Mouse (Mus musculus) gonadal fat pad, adult 2 months (tissue): ENCODE measurements around the gene Lonrf2. TPM values are rescaled to one million over a fixed set of nuclear protein-coding genes. Genes with fewer than 3 reads are reported as not detected.
A peak's percentile ranks its signal among the peaks of the same experiment; 100 is the strongest.

Experiments used
- DNase-seq: peaks from one replicate; pipeline ENCODE4 v3.0.0-alpha.2; 2012; ENCODE audit warnings: low read depth
- polyA plus RNA-seq: library from polyadenylated mRNA; depleted of rRNA; stranded (reverse); fragments of >200 nt; gene quantifications from 2 replicates; pipeline ENCODE4 v1.2.3, GENCODE M21; 2012; rRNA removed

The Lonrf2 gene
- polyA plus RNA-seq = 1.3 and 1.5 TPM in 2 replicates

DNA sequence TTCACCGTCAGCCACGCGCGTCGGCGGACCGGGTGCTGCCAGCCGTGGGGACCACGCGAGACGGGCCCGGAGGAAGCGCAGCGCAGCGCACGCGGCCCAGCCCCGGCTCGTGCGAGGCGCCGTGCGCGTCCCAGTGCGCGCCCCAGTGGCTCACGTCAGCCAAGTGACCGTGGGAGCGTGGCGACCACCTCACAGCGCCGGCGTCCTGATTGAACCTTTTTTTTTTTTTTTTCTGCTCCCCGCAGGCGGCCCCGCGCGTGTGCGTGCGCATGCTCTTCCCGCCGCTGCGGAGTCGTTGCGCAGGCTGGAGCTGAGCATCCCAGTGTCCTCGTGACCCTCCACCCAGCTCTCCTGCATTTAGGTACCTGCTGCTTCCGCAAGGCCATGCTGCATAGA lies at the start of gene Lonrf2:
TSS of gene Lonrf2 (minus strand) at position 235 of the 396 bp plus-strand sequence.
- no peak for DNase-seq

DNA sequence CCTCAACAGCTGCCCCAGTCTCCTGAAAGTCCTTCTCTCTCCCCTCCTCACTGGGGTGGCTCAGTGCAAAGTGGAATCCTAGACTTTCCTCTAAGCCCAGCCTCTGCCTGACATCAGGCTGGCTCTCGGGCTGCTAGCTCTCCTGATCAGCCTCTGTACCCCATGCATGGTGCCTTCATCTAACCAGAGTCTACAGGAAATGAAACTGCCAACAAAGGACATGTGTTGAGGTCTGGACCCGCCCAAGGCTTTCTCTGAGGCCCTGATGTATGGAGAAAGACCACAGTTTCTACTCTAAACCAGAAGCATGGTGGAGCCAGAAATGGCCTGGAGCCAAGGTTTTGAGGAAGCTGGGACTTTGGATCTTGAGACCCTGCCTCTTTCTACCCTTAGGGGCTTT lies 49.4 kb upstream of the Lonrf2 start:
- DNase-seq = no peak

DNA sequence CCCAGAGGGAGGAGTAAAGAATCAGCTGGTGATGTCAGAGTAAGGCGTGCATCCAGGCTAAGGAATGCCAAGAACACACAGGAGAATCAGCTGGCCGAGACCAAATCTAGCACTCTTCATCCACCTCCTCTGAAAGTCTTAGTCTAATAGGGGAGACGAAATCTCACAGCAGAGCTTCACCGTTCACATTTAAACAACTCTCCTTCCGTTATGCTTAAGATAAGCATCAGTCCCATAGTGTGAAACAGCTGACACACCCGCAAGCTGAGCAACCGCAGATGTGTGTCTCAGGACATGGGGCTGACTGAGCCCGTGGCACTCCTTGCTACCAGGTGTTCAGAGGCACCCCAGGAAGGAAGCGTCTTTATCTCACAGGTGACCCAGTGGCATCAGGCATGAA lies 47.3 kb upstream of the Lonrf2 start:
- no peak for DNase-seq

DNA sequence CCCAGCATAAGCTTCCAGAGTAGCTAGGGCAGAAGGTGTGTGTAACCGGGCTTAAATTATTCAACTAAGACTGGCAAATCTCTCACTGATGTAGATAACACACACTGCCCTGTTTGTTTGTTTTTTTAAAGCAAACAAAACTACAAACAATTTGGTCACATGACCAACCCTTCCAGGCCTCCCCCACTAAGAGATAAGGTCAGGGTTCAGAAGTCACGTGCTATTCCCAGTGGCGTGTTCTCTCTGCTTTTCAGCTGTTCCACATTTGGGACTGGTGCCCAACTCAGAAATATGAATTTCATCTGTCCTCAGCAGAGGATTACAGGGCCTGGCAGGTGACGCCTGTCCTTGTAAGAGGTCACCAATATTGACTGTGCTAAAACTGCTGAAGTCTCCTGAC lies 46.2 kb upstream of the Lonrf2 start:
- DNase-seq = no peak

DNA sequence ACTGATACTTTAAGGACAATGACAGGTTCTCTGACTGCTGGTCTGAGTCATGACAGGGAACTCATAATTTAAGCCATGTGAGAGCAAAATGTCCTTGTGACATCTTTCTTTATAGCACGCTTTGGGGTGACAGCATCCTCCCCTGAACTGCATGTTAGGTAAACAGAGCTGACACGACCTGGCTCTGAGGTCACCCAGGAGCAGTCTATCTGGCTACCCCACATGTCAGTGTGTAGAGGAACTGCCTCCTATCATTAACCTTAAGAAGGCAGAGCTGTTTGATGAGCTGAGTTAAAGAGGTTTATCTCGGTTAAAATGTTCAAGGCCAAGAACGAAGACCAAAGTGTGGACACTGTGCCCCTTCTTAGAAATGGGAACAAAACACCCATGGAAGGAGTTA lies 44.9 kb upstream of the Lonrf2 start:
- no peak for DNase-seq

DNA sequence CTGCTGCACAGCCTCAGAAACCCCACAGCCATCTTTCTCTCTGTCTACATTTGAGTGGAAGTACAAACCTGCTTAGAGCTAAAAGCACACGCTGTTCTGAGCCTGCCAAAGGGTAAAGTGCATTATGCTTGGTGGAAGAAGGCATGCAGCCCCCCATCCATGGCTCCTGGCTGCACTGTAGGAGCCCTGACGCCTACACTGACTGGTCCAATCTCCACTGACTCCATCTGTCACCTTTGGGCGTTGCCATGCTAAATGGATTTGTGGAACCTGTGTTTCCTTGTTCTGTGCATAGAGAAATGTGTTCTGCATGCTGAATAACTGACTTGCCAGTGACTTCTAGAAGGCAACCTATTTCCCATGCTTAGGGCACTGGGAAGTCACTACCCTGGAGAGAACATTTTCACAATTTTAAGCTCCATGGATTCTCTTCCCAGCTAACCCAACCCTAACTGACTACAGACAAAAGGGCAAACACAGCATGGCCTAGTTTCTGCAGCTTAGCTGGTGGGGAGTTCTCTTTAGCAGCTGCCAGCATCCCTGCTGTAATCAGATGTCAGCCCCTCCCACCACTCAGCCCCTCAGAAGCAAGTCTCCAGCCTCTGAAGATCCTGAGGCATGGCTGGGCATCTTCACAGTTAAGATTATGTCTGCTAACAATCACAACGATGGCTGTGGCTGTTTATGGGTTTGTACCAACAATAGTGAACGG lies 40.3 kb upstream of the Lonrf2 start:
- no peak for DNase-seq

DNA sequence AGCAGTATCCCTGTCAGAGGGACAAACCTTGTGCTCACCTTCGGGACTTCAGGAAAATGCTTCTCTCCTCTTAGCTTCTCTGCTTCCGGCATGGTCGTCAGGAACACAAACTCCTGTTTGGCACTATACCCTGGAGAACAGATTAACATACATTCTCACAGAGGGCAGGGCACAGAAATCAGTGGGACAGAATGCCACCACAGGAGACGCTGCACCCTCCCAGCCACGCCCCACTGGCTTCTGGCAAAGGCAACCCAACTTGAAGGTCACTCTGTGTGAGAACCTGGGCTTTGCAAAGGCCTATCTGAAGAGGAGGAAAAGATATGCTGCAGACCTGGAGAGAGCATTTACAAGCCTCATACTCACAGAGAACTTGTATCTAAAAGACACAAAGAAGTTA lies 37.4 kb upstream of the Lonrf2 start:
- no peak for DNase-seq

DNA sequence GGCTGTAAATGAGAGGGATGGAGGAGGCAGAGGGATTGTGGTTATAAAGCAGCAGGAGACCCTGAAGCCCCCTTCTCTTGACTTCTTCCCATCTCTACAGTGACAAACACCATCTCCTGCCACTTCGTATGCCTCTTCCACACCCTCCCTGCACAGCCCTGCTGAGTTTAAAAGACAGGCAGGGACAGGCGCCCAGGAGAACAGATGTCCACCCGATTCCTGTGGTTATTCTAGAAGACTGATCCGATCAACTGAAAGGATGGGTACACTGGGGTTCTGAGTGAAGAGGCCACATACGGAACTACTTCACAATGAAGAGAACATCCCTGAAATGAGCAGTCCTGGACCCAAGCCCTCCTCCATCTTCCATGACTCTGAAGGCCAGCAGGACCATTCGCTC lies 35.3 kb upstream of the Lonrf2 start:
- DNase-seq = no peak

DNA sequence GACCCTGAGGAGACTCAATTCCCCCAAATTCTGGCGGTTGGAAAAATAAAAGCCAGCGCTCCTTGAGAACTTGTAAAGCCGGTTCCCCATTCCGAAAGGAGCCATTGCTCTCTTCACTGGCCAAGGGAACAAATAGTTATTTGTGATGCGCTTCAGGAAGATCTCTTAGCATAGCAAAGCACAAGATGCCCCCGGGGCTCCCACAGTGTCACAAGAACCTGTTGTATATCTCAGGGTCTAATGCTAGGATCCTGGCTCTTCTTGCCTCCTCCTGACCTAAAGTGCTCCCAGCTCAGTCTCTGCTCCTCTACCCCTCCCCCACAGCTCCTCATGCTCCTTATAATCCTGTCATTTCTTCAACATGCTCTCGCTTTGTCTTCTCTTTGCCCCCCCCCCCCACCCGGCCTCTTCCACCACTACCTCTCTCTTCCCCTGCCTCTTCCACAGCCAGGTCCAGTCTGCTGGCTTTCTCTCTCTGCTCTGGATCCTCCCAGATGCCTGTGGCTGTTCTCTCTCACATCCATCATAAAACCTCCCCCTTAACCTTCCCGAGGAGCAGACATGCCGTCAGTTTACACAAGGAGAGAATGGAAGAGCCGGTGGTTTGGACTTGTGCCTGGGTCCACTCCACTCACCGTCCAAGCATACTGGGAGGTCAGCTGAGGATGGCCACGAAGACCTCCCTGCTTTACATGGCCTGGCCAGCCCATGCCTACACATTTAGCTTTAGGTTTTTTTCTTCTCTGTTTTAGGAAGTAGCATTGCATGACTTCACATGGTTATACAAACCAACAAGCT lies 33.1 kb upstream of the Lonrf2 start:
- DNase-seq = no peak

DNA sequence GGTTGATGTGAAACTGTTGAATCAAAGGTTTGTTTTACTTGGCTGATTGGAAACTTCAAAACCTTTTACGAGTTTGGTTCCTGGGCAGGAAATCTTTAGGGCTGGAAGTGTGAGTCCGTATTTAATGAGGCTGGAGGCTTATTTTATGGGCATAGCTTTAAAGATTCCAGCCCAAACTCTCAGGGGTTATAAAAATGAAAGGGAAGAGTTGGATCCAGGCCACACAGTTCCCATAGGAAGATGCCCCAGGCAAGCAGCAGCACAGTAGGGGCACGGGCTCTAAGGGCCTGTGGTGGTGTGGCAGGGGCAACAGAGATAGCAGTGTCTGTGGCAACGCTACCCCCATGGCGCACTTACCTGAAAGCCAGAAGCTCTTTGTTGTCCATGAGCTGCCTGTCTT lies 29.7 kb upstream of the Lonrf2 start:
- no peak for DNase-seq

DNA sequence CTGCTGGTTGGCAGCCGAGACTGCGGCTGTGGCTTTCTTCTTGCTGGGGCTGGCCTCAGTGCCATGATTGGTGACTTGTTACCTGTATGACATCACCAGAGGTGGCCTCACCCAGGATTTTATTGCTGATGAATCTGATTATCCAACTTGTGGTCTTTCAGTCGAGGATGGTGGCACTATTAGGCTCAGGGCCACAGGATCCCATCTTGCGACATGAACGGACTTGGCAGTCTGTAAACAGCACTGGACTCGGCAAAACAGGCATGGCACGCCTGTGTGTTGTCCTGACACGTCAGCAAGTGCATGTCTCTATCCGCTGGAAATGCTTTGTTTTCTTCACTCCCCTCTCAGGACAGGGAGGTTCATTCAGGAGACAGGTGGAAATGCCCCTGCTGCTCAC lies 27.8 kb upstream of the Lonrf2 start:
- peak; percentile 38 for DNase-seq

DNA sequence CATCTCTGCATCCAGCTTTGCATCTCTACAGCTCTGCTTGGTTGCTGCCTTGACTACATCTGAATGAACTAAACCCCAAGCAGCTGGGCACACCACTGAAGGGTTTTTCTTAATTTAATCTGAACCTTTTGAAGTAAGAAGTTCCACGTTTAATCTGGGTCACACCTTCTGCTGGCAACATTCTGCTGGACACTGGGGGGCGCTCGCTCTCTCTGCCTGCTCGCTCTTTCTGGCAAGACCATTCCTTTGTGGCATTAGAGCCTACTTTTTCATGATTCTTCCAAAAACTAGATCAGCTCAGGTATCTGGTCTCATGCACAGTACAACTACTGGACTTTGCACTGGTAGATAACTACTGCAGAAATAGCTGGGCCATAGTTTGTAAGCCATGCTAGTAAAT lies 25.7 kb upstream of the Lonrf2 start:
- DNase-seq = no peak

DNA sequence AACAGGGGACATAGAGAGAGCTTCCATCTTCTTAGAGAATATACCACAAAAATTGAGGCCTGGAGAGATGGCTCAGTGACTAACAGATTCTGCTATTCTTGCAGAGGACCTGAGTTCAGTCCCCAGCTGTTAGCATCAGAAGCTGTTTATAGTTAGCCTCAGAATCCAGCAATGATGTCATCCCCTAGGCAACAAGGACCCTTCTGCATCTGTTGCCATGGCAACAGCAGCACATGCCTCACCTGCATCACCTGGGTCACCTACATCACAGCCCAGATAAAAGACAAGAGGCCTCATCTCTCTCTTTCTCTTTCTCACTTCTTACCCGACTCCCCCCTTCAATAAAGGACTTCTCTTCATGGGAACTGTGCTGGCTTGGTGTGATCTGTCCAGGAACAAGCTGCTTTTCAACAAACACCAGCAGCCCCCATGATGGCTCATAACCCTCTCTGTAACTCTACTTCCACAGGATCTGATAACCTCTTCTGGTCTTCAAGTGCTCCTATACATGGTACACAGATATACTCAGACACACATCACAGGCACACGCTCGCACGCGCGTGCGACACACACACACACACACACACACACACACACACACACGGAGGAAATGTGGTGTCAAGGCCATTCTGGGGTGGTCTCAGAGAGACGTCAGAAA lies 24.5 kb upstream of the Lonrf2 start:
- DNase-seq = no peak

DNA sequence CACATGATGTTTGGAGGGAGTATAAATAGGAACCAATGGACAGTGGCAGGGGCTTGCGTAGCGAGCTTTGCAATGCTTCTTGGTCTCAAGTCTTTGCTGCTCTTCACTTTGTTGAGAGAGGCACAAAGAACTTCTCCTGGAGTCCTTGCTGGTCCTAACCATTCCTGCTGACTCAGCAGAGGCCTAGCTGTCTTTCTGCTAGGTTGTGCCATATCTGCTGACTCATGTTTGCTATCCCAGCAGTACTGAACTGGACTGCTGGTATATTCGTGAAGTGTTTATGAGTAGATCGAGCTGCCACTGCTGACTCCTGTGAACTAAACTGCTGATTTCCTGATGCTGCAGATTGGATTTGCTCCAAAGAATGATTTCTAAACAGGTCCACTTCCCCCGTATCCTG lies 23.7 kb upstream of the Lonrf2 start:
- DNase-seq = no peak

DNA sequence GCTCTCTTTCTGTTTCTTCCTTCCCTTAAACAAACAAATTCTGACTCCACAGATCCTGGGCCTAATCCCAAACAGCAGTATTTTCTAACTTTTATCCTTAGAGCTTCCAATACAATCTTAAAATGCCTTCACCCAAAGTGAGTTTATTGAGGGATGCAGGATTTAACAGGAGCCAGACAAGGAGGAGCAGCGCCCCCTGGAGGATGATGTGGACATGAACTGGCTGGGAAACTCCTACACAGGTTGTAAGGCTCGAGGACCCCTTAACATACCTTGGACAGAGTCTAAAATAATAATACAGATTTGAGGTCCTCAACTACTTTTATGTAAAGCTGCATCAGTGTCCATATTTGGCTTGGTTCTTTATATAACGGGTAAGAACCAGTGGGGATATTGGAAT lies 19.7 kb upstream of the Lonrf2 start:
- DNase-seq = no peak

DNA sequence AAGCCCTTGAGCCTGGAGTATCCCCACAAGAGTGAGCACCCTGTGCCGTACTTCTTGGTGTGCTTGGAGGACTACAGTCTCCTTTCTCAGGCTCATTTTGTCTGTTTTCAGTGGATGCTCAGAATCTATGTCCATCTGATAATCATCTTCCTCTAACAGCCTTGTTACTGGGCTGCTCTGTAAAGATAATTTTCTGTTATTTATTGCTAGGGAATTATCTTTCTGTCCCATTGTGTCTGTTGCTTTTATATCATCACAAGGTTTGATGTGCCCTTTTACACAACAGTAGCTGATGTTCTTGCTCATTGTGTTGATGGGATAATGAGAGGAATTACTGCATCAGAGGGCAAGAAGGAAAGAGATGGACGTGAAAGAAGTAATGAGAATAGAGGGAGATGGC lies 15.7 kb upstream of the Lonrf2 start:
- DNase-seq = no peak

DNA sequence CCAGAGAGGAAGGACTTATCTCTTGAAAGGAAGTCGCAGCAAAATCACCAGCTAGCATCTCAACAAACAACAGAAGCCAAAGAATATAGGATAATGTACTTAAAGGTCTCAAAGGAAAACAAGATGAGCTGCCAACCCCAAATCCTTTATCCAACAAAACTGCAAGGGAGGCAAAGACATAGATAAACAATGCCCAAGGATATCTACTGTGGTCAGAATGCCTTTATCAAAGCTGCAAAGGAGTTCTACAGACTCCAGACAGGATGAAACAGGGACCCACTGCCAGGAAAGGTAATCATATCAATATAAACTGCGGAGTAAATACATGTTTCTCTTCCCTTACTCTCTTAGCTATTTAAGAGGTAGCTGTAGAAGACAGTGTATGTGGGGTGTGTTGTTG lies 14.1 kb upstream of the Lonrf2 start:
- DNase-seq = no peak

DNA sequence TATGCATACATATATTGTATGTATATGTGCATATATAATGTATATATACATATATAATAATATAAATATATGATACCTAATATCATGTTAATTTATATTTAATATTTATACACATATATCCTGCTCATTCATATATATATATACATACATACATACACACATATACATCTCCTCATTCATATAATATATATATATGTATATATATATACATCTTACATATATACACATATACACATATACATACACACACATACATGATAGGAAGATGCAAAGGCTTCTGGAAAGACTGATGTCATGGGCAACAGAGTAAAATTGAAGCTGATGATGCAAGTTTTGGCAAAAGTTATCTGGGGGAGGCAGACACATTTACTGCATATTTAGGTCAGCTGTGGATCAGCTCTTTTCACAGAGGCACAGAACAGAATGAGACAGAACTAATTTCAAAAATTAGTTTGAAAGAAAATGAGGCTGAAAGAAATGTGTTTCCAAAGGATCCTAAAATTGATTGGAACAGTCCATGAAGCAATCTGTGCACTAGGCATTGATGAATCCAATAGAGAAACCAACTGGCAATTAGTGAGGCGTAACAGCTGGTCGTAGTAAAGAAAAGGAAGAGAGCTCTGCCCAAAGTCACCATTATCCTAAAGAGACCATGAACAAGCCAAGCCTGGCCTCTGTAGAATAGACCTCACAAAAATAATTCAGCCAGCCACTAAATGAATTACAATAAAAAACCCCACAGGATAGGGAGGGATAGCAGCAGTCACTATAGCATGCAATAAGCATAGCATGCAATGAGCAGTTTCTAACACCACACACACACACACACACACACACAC lies 12.2 kb upstream of the Lonrf2 start:
- no peak for DNase-seq

DNA sequence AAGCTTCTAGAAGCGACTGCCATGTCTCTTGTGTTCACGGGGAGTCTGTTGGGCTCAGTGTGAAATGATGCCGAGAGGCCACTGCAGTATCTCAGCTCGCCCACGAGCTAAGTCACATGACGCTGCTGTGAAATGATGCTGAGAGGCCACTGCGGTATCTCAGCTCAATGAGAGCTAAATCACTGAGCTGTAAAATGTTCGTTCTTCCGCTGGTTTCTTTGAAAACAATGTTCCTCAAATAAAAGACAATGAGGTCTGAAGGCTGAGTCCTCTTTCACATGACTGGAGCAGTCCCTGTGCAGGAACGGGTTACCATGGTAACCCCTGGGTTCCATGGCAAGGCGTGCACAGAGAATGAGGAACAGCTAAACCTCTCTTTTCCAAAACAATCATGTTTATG lies 11.5 kb upstream of the Lonrf2 start:
- DNase-seq = no peak

DNA sequence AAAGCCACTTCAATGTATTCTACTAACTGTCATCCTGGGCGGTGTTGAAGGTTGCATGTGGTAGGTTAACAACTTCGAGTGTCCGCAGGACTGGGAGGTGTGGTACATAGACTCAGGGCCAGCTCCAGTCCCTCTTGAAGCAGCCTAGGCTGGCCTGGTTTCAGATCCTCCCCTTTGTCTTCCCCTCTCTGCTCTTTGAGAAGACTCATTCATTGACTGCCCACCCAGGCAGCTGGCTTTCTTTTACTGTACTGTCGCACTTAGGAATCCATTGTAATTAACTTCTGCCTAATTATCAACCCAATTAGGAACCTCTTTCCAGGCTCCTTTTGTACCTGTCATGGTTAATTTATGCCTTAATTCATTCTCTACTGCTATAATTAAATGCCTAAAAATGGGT lies 6.8 kb upstream of the Lonrf2 start:
- no peak for DNase-seq

DNA sequence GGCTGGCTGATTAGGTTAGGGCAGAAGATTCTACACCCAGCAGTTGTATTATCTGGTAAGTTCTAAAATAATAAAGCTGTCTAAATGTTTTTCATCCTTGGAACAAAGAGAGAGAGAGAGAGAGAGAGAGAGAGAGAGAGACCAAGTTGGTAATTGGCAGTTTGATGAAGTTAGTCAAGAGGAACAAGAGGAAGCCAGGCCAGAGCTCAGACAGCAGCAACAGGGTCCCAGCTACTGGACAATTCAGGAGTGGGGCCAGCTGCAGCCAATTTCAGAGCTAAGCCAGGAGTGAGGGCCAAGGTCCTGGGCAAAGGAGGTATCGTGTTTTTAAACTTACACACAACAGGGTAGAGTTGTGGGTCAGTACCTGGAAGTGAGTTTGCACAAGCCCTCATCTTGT lies 6.3 kb upstream of the Lonrf2 start:
- no peak for DNase-seq

DNA sequence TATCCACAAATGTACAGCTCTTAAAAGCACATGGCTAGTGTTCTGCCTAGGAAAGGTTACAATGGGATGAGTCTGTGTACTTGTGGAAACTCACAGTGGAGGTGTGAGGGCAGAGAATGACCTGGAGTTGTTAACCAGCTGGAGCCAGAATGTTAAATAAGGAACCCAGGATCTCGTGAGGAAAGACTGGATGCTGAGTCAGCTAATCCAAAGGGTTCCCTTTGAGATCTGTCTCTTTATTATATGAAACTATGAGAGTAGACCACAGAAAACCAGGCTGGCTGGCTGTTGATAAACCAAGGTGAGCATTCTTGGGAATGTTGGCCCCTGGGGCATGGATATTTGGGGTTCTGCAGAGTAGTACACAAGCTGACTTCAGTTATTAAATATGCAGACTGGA lies 3.4 kb upstream of the Lonrf2 start:
- no peak for DNase-seq
